In genomic region chr15:52160181-52161088, GRCm38 (mm10) we compare ENCODE assay signal across 8 mouse cellular contexts.
A peak's percentile ranks its signal among the peaks of the same experiment; 100 is the strongest.
DNase-seq lines count a peak whose midpoint lies in the region; ATAC-seq and TF ChIP-seq lines count a peak whose summit lies in the region.

No protein-coding gene starts in this region.

- peak overlapping the region; percentile 40 for H3K4me2 ChIP-seq in embryonic facial prominence, embryonic 12.5 days (replicated peaks)
- H3K4me2 ChIP-seq in limb, embryonic 12.5 days, result peak overlapping the region; percentile 44
- H3K4me2 ChIP-seq in myocyte (ENCODE audit: low read depth), result peak overlapping the region; percentile 5

- no peak for TF ChIP-seq POLR2A in myocyte (IDR thresholded peaks at IDR 0.05; ENCODE audit: insufficient read length, low read depth)
- TF ChIP-seq POLR2A in testis, adult 2 months (IDR thresholded peaks at IDR 0.05; ENCODE audit: control insufficient read depth, low read depth, low read length), result no peak

- H3K9me3 ChIP-seq in embryonic facial prominence, embryonic 12.5 days, result no peaks in the 10 kb centered on the region
- no peaks in the 10 kb centered on the region for H3K9me3 ChIP-seq in limb, embryonic 12.5 days

- 0 out of 2 replicates have a peak, but pooled peaks cover 3% of the 10 kb centered on the region for H3K27me3 ChIP-seq in embryonic facial prominence, embryonic 12.5 days
- peaks cover 3% of the 10 kb centered on the region for H3K27me3 ChIP-seq in limb, embryonic 12.5 days
- H3K27me3 ChIP-seq in myocyte (ENCODE audit: control insufficient read depth, insufficient read depth, insufficient read length), result no peaks in the 10 kb centered on the region
- H3K27me3 ChIP-seq in testis, adult 2 months (ENCODE audit: control insufficient read depth, insufficient read depth, low read length), result no peaks in the 10 kb centered on the region

- no peak overlapping the region for H3K27ac ChIP-seq in embryonic facial prominence, embryonic 12.5 days
- no peak overlapping the region for H3K27ac ChIP-seq in limb, embryonic 12.5 days
- no peak overlapping the region for H3K27ac ChIP-seq in testis, adult 2 months (ENCODE audit: control insufficient read depth, insufficient read depth, low read depth, low read length)

- 0 out of 2 replicates have a peak overlapping the region, but pooled peaks have one; percentile 36 for H3K9ac ChIP-seq in embryonic facial prominence, embryonic 12.5 days
- H3K9ac ChIP-seq in limb, embryonic 12.5 days (replicated peaks), result 0 out of 2 replicates have a peak overlapping the region, but pooled peaks have one; percentile 19

- peaks cover 17% of the 10 kb centered on the region; the same call in 1 of the 2 replicates for H3K4me1 ChIP-seq in embryonic facial prominence, embryonic 12.5 days
- H3K4me1 ChIP-seq in limb, embryonic 12.5 days (replicated peaks), result peaks cover 20% of the 10 kb centered on the region
- H3K4me1 ChIP-seq in testis, adult 2 months (ENCODE audit: control insufficient read depth, insufficient read depth, low read length), result peaks cover 3% of the 10 kb centered on the region

- ATAC-seq in embryonic facial prominence, embryonic 12.5 days (ENCODE audit: insufficient number of reproducible peaks, insufficient read depth, low FRiP score, low TSS enrichment), result no peak; the same call in 1 of the 2 replicates
- ATAC-seq in limb, embryonic 12.5 days (ENCODE audit: insufficient number of reproducible peaks, insufficient read depth, low FRiP score, low TSS enrichment, low read depth), result no peak; the same call in 1 of the 2 replicates

- H3K36me3 ChIP-seq in embryonic facial prominence, embryonic 12.5 days, result no peaks in the 10 kb centered on the region
- no peaks in the 10 kb centered on the region for H3K36me3 ChIP-seq in limb, embryonic 12.5 days
- no peaks in the 10 kb centered on the region for H3K36me3 ChIP-seq in myocyte (ENCODE audit: control insufficient read depth, insufficient read depth)
- H3K36me3 ChIP-seq in testis, adult 2 months (ENCODE audit: control insufficient read depth, insufficient read depth, low read length), result no peaks in the 10 kb centered on the region

- peak; percentile 57 for DNase-seq in 416B (ENCODE audit: low read depth)
- DNase-seq in adrenal gland, postnatal 25 days, result peak; percentile 73
- DNase-seq in heart, adult 8-10 months (ENCODE audit: low spot score), result peak; percentile 41
- DNase-seq in kidney, adult 8-10 months, result peak; percentile 22 to 73

- WGBS in embryonic facial prominence, embryonic 12.5 days, result 14% methylated on average over 18 of the region's 18 CpGs
- 22% methylated on average over 18 of the region's 18 CpGs for WGBS in limb, embryonic 12.5 days

- H3K4me3 ChIP-seq in embryonic facial prominence, embryonic 12.5 days, result no peak overlapping the region
- 0 out of 2 replicates have a peak overlapping the region, but pooled peaks have one; percentile 2 for H3K4me3 ChIP-seq in limb, embryonic 12.5 days (replicated peaks)
- H3K4me3 ChIP-seq in myocyte, result no peak overlapping the region
- H3K4me3 ChIP-seq in testis, adult 2 months (ENCODE audit: control insufficient read depth, low read depth, low read length), result no peak overlapping the region

- H3K79me2 ChIP-seq in myocyte (ENCODE audit: control insufficient read depth, insufficient read depth), result no peaks in the 10 kb centered on the region

- no peak overlapping the region for H3ac ChIP-seq in myocyte (ENCODE audit: control insufficient read depth, insufficient read length)

- TF ChIP-seq CTCF in testis, adult 2 months (IDR thresholded peaks at IDR 0.05; ENCODE audit: control insufficient read depth, insufficient read depth, insufficient replicate concordance, low read depth, low read length), result peak; percentile 56; the same call in 1 of the 2 replicates

TF ChIP-seq in myocyte, 11 proteins besides CTCF, POLR2A, EP300 and RAD21:
- TF ChIP-seq USF1 (IDR thresholded peaks at IDR 0.05; ENCODE audit: low read depth) (no peak), MYOG (IDR thresholded peaks at IDR 0.05; ENCODE audit: control insufficient read depth in 1 of 3, insufficient read depth in 1 of 3, insufficient read length in 2 of 3, low read depth in 2 of 3) (peak in 1 of 3 experiments; percentile 39), MYOD1 (IDR thresholded peaks at IDR 0.05; ENCODE audit: control insufficient read depth in 1 of 3, insufficient read length in 2 of 3, low read depth in 2 of 3) (peak in 1 of 3 experiments; percentile 21)
